Mouse (Mus musculus): ENCODE results near the gene Dlx1.

Dlx1 gene

DNA sequence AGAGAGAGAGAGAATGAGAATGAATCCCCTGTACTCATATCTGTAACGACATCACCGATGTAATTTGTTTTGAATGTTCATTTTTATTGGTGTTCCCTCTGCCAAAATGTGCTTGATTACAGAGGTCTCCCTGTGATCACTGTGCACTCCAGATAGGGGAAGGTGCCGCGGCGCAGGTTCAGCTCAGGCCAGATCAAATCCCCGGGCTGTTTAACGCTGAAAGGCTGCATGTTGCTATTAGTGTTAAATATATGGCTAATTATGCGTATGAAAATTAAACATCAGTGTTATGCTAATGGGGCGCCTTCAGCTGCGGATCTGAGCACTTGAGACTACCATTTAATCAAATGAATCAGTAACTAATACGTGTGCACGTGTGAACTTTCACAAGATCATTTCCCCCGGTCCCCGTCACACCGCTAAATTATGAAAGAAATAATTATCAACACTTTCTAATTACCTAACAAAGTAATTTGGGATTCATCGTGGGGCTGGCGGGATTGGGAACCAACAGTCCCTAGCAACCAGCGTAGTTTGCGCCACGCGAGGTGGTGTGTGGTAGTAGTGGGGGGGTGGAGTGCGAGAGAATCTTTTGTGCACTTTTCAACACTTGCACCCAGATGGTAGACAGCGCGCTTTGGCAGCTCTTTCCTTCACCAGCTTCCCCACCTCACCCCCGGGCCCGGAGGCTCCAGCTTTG, at the start of gene Dlx1:
TSS of gene Dlx1 (plus strand) at position 100 of the 700 bp plus-strand sequence.
- DNase-seq (ENCODE audit: low read depth, low spot score) = peak; percentile 46

DNA sequence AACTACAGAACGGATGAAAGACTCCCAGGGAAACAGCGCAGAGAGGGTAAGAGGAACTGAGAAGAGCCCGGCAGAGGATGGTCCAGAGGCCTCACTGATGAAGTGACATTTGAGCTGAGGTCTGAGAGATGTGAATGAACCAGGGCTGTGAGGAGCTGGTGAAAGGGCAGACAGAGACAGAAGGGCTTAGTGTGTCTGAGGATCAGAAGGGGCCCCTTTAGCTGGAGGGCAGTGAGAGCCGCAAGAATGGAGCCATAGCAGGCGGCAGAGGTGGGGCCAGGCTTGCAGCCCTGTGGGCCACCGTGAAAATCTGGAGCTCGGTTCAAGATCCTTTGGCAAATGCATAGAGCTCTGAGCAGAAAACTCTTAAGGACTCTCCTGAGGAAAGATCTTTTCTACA, 48.0 kb upstream of the Dlx1 start:
- no peak for DNase-seq (ENCODE audit: low read depth, low spot score)

DNA sequence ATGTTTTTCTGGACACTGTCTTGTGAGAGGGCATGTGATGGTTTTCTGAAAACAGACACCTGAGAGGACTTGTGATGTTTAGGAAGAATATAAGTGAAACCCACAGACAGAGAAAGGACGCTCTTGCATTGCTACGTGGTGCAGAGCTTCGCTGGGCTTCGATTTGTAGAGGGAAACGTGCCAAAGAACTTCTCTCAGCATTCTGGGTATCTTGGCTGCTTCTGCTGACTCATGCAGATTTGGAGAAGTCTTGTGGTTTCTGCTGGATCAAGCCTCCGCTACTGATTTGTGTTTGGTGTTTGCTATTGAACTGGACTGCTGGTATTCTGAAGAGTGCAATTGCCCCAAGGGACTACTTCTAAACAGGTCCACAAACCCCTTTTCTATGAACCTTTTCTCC, 46.1 kb upstream of the Dlx1 start:
- DNase-seq (ENCODE audit: low read depth, low spot score) = no peak

DNA sequence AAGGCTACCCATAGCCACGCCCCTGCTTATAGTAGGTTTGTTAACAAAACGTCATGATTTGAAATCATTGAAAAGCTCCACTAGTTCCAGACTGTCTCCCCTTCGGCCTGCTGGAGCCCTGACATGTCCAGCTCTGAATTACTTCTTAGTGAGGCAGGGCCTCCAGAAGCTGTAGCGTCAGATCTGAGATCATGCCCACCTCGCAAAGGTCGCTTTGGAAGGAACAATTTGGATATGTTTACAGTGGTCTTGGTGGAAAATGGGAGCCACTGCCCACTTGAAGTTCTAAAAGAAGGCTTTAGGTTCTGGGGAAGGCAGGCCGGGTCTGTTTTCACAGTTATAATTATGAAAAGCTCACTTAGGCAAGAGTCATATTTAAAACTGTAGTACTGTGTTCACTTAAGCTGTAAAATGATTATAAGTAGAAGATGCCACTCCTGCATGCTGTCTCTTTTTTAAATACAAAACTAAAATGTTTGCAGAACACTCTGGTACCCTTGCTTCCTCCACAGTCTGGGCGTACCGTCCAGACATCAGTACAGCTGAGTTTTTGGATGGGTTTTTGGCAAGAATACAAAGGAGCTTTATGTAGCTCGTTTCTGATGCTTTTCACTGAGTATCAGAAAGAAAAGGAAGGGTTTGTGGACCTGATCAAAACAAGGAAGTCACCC, 44.7 kb upstream of the Dlx1 start:
- no peak for DNase-seq (ENCODE audit: low read depth, low spot score)

DNA sequence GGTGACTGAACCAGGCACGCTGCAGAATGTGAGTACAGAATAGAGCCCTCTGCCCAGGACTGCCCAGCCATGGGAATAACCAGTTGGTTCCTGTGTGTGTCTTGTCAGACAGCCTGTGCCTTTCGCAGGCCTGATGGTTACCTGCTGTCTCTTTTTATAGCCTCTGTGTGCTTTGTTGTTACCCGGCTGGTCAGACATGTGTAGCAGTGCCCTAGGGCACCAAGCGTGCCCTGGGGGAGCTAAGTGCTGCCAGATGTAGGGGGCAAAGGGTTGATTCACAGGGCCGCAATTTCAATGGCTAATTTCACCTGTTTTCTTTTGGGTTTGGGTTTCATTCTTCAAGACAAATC, 44.2 kb upstream of the Dlx1 start:
- no peak for DNase-seq (ENCODE audit: low read depth, low spot score)

DNA sequence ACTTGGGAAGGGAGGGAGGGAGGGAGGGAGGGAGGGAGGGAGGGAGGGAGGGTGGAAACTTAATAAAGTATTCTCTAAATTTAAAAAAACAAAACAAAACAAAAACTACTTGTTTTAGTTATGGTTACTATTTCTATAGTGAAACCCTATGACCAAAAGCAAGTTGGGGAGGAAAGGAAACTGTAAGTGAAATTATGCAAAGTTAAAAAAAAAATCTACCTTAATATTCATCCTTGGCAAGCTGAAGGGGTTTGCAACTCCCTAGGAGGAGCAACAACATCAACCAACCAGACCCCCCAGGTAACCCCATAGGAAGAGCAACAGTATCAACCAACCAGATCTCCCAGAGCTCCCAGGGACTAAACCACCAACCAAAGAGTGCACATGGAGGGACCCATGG, 36.6 kb upstream of the Dlx1 start:
- DNase-seq (ENCODE audit: low read depth, low spot score) = no peak

DNA sequence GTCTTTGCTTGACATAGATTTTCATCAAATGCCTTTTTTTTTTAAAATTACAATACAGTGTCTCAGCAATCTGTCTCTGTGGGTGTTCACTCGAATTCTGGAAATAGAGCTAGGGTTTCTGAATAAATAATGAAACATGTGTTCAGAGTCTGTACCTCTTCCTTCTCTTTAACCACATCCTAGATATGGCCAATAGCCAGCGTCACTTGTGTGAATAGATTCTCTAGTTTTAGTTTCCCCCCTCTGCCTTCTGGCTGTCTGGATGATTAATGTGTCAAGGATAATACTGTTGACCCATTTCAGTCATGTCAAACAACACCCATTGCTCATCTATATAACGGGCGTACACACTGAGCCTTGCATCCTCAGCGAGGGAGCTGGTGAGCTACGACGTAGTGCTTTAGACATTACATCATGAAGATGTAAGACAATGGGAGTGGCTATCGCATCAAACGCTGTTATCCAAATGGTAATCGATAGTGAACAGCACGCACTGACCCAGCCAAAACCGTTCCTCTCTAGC, 34.7 kb upstream of the Dlx1 start:
- peak; percentile 17 for DNase-seq (ENCODE audit: low read depth, low spot score)

DNA sequence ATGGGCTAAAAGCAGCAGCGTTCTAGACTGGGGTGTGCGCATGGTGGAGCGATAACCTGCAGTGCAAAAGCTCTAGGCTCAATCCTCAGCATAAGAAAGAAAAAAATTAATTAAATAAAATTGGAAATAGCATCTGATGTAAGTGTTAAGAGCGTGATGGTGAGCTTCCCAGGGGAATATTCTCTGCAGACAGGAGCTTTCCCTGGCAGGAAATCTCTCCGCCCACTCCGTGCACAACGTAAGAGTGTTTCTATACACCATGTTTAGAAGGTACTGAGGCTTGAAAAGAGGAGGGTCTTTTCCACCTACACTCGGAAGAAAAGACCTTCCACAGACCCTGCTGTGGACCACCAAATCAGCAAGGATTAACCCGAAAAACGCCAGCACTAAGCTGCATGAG, 33.4 kb upstream of the Dlx1 start:
- DNase-seq (ENCODE audit: low read depth, low spot score) = no peak

DNA sequence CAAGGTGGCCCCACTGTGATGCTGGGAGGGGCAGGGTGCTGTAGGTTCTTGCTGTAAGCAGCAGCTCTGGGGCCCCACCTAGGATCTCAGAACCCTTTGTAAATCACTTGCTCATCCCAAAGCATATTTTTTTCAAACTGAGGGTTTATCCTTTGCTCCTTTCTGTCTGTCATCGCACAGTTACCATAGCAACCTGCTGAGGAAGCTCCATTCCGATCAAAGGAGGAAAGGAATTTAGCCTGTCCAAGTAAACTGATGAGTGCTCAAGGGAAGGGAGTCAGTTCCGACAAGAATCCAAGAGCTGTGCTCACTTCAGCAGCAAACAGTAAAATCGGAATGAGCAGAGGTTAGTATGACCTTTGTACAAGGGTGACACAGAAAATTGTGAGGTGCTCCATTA, 32.9 kb upstream of the Dlx1 start:
- DNase-seq (ENCODE audit: low read depth, low spot score) = peak; percentile 63

DNA sequence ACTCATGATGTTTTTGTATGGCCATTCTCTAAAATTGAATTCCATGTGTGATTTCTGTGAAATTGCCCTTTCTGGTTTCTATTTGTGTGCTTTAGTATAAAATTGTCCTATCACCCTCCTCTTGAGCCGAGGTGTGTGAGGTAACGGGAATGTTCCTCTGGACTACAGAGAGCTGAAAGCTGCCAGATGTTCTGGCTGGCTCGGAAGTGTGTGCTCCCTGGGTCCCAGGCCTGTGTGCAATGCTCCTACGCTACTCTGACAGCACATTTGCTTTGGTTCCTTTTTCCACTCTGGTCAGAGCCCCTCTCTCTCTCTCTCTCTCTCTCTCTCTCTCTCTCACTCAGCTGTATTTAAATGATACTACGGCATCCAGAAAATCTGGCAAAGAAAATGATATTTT, 30.7 kb upstream of the Dlx1 start:
- DNase-seq (ENCODE audit: low read depth, low spot score) = no peak

DNA sequence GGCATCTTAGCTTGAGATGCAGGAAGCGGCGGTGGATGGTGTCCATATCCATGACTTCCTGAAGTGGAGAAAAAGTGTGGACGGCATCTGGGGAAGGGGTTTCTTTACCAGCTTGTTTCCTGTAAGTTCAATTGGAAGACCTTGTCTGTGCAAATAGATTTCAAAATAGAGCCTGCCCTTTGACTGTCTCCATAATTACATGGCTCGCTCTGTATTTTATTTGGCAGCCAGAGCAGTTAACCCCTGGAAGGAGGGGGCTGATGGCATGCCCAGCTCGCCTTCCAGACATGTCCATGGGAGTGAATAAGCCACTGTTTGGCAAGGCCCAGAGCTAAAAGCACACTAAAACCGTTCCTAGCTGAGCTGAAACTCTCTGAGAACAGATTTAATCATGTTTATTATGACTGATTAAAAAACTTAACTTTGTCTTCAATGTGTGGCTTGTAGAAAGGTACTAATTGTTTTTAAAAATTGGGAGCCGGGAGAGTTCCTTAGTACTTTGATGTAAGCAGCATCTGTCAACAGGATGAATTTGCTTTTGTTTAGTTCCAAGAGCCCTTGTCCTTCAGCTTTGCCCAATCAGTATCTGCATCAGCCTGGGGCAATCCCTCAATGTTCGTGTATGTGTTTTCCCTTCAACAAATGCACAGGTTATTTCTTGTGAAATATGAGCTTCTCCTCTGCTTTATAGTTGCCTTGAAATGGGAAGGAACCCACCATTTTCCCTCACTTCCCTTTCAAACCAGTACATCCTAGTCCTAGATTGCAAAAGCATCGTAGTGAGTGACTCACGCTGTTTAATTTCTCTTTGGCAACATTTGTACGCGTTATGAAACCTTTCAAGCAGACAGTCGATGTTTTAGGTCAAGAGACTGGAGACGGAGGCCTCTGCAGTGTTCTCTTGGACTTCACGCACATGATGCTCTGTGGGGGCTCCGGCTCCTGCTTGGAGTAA, 28.4 kb upstream of the Dlx1 start:
- DNase-seq (ENCODE audit: low read depth, low spot score) = no peak

DNA sequence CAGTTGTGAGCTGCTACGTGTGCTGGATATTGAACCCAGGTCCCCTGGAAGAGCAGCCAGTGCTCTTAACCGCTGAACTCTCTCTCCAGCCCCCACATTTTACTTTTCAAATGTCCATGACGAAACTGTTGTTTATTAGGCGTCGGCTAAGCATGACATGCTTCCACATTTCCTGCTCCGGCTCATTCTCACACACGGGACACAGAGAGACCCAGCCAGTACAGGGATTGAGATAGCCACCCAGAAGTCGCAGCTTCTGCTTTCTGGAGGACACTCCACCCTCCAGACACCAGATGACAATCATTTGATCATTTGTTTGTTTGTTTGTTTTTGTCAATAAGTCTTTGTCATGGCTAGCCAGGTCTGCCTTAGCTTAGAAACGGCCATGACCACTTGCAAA, 23.1 kb upstream of the Dlx1 start:
- no peak for DNase-seq (ENCODE audit: low read depth, low spot score)

DNA sequence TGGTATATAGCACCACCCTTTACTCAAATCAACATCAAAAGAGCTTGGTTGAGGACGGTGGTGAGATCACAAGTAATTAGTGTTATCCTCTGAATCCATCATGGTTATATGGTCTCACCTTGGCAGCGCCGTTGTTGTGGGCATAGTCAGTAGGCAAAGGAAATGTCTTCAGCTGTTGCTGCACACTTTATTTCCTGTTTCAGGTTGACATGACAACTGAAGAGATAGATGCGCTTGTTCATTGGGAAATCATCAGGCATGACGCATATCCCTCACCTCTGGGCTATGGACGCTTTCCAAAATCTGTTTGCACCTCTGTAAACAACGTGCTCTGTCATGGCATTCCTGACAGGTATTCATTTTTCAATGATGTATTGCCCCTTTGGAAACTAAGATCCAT, 16.7 kb upstream of the Dlx1 start:
- no peak for DNase-seq (ENCODE audit: low read depth, low spot score)

DNA sequence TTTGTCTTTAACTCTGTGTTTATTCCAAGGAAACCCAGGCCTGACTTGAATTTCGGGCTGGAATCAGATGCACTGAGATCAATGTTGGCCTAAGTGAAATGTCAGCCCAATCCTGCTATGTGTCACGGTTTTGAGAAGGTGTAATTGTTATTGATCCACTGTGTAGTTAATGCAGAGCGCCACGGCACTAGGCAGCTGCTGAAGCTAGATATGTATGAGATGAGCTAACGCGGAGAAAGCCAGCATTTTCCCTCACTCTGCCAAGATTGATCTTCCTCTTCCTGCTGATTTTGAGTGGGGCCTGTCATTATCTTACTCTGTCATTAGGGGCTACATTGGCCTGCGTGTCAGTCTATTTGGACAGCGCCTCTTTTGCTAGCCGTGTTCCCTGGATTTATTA, 15.6 kb upstream of the Dlx1 start:
- no peak for DNase-seq (ENCODE audit: low read depth, low spot score)

DNA sequence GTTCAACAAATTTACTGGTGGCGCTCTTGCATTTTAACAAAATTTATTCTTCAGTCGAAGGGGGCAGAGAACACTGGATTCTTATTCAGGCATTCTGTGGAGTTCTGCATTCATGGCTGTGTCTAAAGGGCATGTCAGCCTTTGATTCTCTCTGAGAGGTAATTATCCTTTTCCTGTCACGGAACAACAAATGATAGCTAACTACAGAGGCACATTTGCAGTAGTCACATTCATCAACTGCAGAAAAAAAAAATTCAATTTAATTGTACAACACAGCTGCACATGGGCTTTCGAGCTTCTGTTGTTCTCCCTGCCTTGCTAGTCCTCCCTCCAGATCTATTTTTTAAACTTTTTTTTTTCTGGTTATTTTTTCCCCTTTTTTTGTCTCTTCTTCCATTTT, 10.9 kb upstream of the Dlx1 start:
- DNase-seq (ENCODE audit: low read depth, low spot score) = no peak

DNA sequence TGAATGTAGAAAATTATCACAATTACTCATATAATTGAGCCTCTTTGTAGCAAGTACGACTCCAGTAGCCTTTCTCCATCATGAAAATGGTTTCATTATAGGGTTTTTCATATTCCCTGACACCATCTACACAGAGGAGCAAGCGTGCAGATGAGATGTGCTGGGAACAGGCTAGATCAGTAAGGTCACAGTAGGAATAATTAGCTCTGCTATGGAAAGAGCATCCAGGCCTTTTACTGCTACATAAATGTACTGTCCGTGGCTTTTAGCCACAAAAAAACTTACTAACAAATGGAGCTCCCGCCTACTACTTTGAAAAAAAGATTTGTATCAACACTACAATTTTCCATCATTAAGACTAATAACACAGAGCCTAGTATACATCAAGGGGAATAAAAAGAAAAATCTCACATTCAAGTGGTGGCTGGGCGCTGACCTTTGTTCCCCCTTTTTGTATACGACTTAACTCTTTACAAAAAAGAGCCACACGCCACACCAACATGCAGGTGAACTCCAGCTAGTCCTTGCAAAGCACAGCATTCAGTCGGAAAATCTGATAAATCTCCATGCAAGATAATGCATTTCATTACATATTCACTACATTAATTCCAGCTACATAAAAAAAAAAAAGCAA, 10.3 kb upstream of the Dlx1 start:
- DNase-seq (ENCODE audit: low read depth, low spot score) = no peak

DNA sequence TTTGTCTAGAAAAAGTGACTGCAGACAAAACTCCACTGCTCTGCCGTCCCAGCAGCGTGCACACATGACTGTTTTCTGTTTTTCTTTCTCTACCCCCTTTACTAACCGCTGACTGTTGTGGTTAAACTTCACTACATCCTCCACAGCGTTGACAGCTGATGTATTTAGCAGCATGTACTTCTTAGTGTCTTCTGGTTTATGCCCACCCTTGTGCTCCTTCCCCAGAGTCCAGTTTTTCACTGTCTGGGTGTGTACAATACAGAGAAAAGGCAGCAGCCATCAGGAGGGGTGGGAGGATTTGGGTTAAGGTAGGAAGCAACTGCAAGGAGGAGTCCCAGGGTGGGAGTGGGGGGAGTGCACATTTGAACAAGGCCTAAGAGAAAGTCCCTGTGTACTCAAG, 5.0 kb upstream of the Dlx1 start:
- no peak for DNase-seq (ENCODE audit: low read depth, low spot score)

DNA sequence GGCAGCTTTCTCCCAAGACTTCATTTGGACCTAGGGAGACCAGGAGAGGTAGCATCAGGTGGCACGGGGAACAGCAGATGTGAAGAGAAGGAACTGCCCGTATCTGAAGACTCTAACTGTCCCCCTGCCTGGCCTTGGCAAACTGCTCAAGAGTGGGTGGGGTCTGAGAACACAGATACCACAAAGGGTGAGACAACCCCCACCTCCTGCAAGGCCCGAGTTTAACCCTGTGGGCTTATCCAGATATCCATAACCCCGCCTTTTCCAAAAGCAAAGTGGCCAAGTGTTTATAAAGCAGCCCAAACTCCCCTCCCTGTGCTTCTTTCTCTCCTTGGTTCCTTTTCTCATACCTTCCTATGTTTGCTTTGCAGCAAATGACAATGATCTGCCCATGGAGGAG, 4.5 kb upstream of the Dlx1 start:
- no peak for DNase-seq (ENCODE audit: low read depth, low spot score)

DNA sequence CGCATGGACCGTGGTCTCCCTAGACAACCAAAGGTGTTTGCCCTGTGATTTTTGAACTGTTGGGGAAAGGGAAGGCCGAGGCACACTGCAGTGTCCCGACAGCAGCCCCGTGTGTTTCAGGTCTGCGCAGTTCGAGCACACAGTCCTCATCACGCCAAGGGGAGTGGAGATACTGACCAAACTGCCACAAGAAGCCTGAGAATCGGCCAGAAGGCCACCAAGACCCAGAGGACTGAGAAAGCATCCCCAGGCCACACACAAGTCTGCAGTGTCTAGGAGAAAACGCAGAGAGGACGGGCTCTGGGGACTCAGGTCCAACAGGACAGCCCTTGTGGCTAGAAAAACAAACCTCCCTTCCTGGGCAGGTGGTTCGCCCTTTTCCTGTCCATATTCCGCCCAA, 3.1 kb upstream of the Dlx1 start:
- DNase-seq (ENCODE audit: low read depth, low spot score) = no peak

DNA sequence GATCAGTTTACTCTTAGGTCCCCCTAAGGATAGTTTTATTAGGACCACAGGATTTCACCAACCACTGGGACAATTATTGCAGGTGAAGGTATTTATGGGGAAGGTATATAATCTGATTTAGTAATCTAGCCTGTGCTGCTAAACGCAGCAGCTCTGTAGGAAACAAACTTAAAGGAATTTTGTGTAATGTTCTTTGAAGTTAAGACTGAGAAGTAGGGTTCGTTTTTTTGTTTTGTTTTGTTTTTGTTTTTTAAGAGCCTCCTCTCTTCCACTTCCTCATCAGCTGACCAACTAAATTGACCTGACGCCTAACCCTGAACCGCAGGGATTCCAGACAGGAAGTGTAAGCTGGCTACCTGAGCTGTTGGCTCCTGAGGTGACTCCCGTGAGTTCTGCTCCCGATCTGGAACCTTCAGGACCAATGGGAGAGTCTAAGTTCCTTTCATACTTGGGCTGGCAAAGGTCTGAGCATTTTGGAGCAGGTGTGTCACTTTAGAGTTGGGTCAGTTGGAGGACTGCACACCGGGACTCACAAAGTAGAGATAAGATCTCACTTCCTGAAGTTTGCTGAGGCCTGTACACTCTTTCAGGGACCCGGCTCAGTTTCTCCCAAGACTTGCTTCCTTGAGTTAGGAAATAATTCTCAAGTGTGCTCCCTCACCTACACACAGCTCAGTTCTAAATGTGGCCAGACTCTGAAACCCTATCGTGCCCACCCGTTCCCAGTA, 1.2 kb upstream of the Dlx1 start:
- DNase-seq (ENCODE audit: low read depth, low spot score) = no peak

DNA sequence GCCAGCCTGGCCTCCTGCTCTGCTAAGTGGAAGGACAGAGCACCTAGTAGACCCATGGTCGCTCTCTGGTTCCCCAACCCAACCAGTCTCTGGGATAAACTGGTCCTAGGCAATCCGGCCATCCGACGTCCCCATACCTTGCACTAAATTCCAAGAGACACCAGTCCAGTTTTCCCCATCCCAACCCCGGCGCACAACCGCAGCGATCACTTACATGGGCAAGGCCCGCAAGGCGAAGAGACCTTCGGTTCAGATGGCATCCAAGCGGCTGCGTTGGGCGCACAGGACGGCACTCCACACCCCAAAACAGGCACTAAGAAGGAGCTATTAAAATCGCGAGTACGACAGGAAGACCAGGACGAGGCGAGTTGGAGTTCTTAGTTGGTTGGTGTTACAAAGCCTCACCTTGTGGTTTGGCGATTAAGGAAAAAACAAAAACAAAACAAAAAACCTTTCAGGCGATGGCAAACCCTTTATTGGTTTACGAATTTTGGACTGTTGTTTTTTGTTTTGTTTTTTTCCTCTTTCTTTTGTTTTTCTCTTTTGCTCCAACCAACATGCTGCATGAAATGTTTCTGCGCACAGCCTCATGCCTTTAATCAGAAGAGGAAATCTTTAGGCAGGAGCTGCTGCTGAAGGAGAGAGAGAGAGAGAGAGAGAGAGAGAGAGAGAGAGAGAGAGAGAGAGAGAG, 445 bp upstream of the Dlx1 start:
- no peak for DNase-seq (ENCODE audit: low read depth, low spot score)
